Mouse (Mus musculus): ENCODE measurements around the gene Nmrk2. TPM values are rescaled to one million over a fixed set of nuclear protein-coding genes. Genes with fewer than 3 reads are reported as not detected.

The Nmrk2 gene
- total and polyA plus RNA-seq, 3 experiments = not detected

- TF ChIP-seq ETS1 (conservative IDR thresholded peaks at IDR 0.05; ENCODE audit: low read depth, low read length) (peak; percentile 81), ELF1 (IDR thresholded peaks at IDR 0.05; ENCODE audit: low read depth, low read length) (peak; percentile 66), NRF1 (IDR thresholded peaks at IDR 0.05; ENCODE audit: low read depth, low read length) (0 out of 2 replicates have a peak, but pooled peaks have one; percentile 30), NELFE (IDR thresholded peaks at IDR 0.05; ENCODE audit: low read depth, low read length) (0 out of 2 replicates have a peak, but pooled peaks have one; percentile 42), RAD21 (IDR thresholded peaks at IDR 0.05; ENCODE audit: low read depth, low read length) (no peak), MEF2A (IDR thresholded peaks at IDR 0.05; ENCODE audit: borderline replicate concordance, low read depth, low read length) (peak; percentile 87), ZC3H11A (IDR thresholded peaks at IDR 0.05; ENCODE audit: low read depth, low read length) (no peak), POLR2A (IDR thresholded peaks at IDR 0.05; ENCODE audit: low read depth, low read length) (peak; percentile 69), BHLHE40 (IDR thresholded peaks at IDR 0.05; ENCODE audit: low read depth, low read length) (peak; percentile 49)
Measured at GRCm38 (mm10) chr10:81193991-81194774, 7.7 kb downstream of the Nmrk2 start (continued).

- H3K36me3 ChIP-seq (replicated peaks in 1 of 2; ENCODE audit: control insufficient read depth in 1 of 2, insufficient read depth in 1 of 2, low read length in 1 of 2) = peaks cover 15 to 31% of the 10 kb centered on the region in 2 experiments
- peak overlapping the region; percentile 67; the same call in 1 of the 2 replicates for H3K9ac ChIP-seq (ENCODE audit: insufficient read depth, low read depth)
- H3K27me3 ChIP-seq (replicated peaks) = peaks cover 5% of the 10 kb centered on the region
- dilution Hi-C loops (cut with MboI; ENCODE audit: extremely low pct_ligation_motif_present, extremely low pct_unique_long_range_greater_than_20kb, low sequenced_read_pairs) (no loop called here), in situ Hi-C loops (cut with MboI; ENCODE audit: low pct_ligation_motif_present, low pct_unique_long_range_greater_than_20kb, low sequenced_read_pairs) (loop anchor here (10.0 kb wide), 1 partner anchor 162 kb away; the partner anchor contains the start of genes Hmg20b and Mfsd12)
- H3K79me2 ChIP-seq (replicated peaks; ENCODE audit: control insufficient read depth, extremely low read depth, insufficient read depth, poor library complexity, severe bottlenecking) = no peaks in the 10 kb centered on the region
- H3K4me2 ChIP-seq (ENCODE audit: insufficient read depth, low read depth, poor library complexity, severe bottlenecking) = peak overlapping the region; percentile 67
- H3K4me3 ChIP-seq (replicated peaks in 1 of 3; ENCODE audit: low read depth in 2 of 3, low read length in 2 of 3, poor library complexity in 1 of 3) = peak overlapping the region; percentile 6 to 86 (median 59)
- TF ChIP-seq CHD2 (IDR thresholded peaks at IDR 0.05; ENCODE audit: low read length) = 0 out of 2 replicates have a peak, but pooled peaks have one; percentile 27
- no peak for TF ChIP-seq GABPA (IDR thresholded peaks at IDR 0.05; ENCODE audit: insufficient replicate concordance, low read depth, low read length)
- TF ChIP-seq ZNF384 (IDR thresholded peaks at IDR 0.05; ENCODE audit: low read depth, low read length) = no peak
- TF ChIP-seq USF2 (conservative IDR thresholded peaks at IDR 0.05; ENCODE audit: low read depth, low read length) = no peak
- peak overlapping the region; percentile 88 for H3K27ac ChIP-seq (ENCODE audit: insufficient read depth, low read depth)
- H3K9me3 ChIP-seq (replicated peaks; ENCODE audit: low read length) = no peaks in the 10 kb centered on the region
- no peak for DNase-seq (ENCODE audit: extremely low read depth)
- peaks cover 31 to 62% of the 10 kb centered on the region in 2 experiments for H3K4me1 ChIP-seq (ENCODE audit: control insufficient read depth in 1 of 2, insufficient read depth in 2 of 2)
Measured at GRCm38 (mm10) chr10:81192968-81193501, 8.8 kb downstream of the Nmrk2 start.

GRCm38 (mm10) chr10:81192270-81192967 is 9.4 kb downstream of the Nmrk2 start:
- Histone ChIP-seq H3K27me3 (replicated peaks) (peaks cover 5% of the 10 kb centered on the region), H3K4me2 (ENCODE audit: insufficient read depth, low read depth, poor library complexity, severe bottlenecking) (peak overlapping the region; percentile 67), H3K9me3 (replicated peaks; ENCODE audit: low read length) (no peaks in the 10 kb centered on the region), H3K79me2 (replicated peaks; ENCODE audit: control insufficient read depth, extremely low read depth, insufficient read depth, poor library complexity, severe bottlenecking) (no peaks in the 10 kb centered on the region), H3K4me1 (ENCODE audit: control insufficient read depth in 1 of 2, insufficient read depth in 2 of 2) (peaks cover 30 to 60% of the 10 kb centered on the region in 2 experiments), H3K9ac (ENCODE audit: insufficient read depth, low read depth) (peak overlapping the region; percentile 67), H3K36me3 (replicated peaks in 1 of 2; ENCODE audit: control insufficient read depth in 1 of 2, insufficient read depth in 1 of 2, low read length in 1 of 2) (peaks cover 18 to 37% of the 10 kb centered on the region in 2 experiments), H3K4me3 (replicated peaks in 1 of 3; ENCODE audit: low read depth in 2 of 3, low read length in 2 of 3, poor library complexity in 1 of 3) (peak overlapping the region; percentile 49 to 86 (median 59)), H3K27ac (ENCODE audit: insufficient read depth, low read depth) (peak overlapping the region; percentile 88)
- dilution Hi-C loops (cut with MboI; ENCODE audit: extremely low pct_ligation_motif_present, extremely low pct_unique_long_range_greater_than_20kb, low sequenced_read_pairs) = no loop called here
- in situ Hi-C loops (cut with MboI; ENCODE audit: low pct_ligation_motif_present, low pct_unique_long_range_greater_than_20kb, low sequenced_read_pairs) = loop anchor here (10.0 kb wide), 1 partner anchor 162 kb away; the partner anchor contains the start of genes Hmg20b and Mfsd12
- DNase-seq (ENCODE audit: extremely low read depth) = peak; percentile 80
- peak; percentile 54 for TF ChIP-seq MXI1 (IDR thresholded peaks at IDR 0.05; ENCODE audit: low read depth, low read length)
- 0 out of 2 replicates have a peak, but pooled peaks have one; percentile 37 for TF ChIP-seq MEF2A (IDR thresholded peaks at IDR 0.05; ENCODE audit: borderline replicate concordance, low read depth, low read length)
- TF ChIP-seq CHD1 (IDR thresholded peaks at IDR 0.05; ENCODE audit: low read depth, low read length) = no peak
- no peak for TF ChIP-seq KAT2A (IDR thresholded peaks at IDR 0.05; ENCODE audit: insufficient replicate concordance, low read length)
- 0 out of 2 replicates have a peak, but pooled peaks have one; percentile 30 for TF ChIP-seq TBP (conservative IDR thresholded peaks at IDR 0.05; ENCODE audit: low read depth, low read length)
- peak; percentile 89 for TF ChIP-seq POLR2A (IDR thresholded peaks at IDR 0.05; ENCODE audit: low read depth, low read length)
- TF ChIP-seq ELF1 (IDR thresholded peaks at IDR 0.05; ENCODE audit: low read depth, low read length) = peak; percentile 92
- peak; percentile 53; the same call in 1 of the 2 replicates for TF ChIP-seq TCF12 (IDR thresholded peaks at IDR 0.05; ENCODE audit: low read depth, low read length)
- TF ChIP-seq BHLHE40 (IDR thresholded peaks at IDR 0.05; ENCODE audit: low read depth, low read length) = 0 out of 2 replicates have a peak, but pooled peaks have one; percentile 14
- no peak; the same call in 1 of the 2 replicates for TF ChIP-seq SIN3A (IDR thresholded peaks at IDR 0.05; ENCODE audit: low read length)
- TF ChIP-seq CTCF (conservative IDR thresholded peaks at IDR 0.05 in 1 of 2, IDR thresholded peaks at IDR 0.05 in 1 of 2; ENCODE audit: low read depth in 2 of 2, low read length in 2 of 2) = 0 out of 4 replicates have a peak, but pooled peaks of 1 of the 2 experiments have one; percentile 6
- TF ChIP-seq MAX (IDR thresholded peaks at IDR 0.05; ENCODE audit: low read length) = peak; percentile 77; the same call in 1 of the 2 replicates
- TF ChIP-seq E2F4 (IDR thresholded peaks at IDR 0.05; ENCODE audit: insufficient replicate concordance, low read depth, low read length) = no peak
- TF ChIP-seq NRF1 (IDR thresholded peaks at IDR 0.05; ENCODE audit: low read depth, low read length) = peak; percentile 90
- TF ChIP-seq HCFC1 (IDR thresholded peaks at IDR 0.05; ENCODE audit: low read depth, low read length) = 0 out of 2 replicates have a peak, but pooled peaks have one; percentile 35
- TF ChIP-seq UBTF (IDR thresholded peaks at IDR 0.05; ENCODE audit: low read depth, low read length) = no peak
